ENCODE assay signal across 11 mouse cellular contexts in genomic region chr11:116491338-116491737, GRCm38 (mm10). TPM values are rescaled to one million over a fixed set of nuclear protein-coding genes. Genes with fewer than 3 reads are reported as not detected.
DNase-seq lines count a peak whose midpoint lies in the region; ATAC-seq and TF ChIP-seq lines count a peak whose summit lies in the region.
"Had no signal": no experiment of that assay in that cellular context is flagged by ENCODE, and none has a peak within 500 bp of the region (broad histone marks: within the 10 kb centered on the region; RNA-seq: fewer than 3 reads in every experiment).

No protein-coding gene starts in this region.

- ATAC-seq in erythroblast, adult 5-6 weeks (replicated peaks; ENCODE audit: low FRiP score, poor library complexity, severe bottlenecking): no peak
- no peak for ATAC-seq in kidney, embryonic 16.5 days (ENCODE audit: low FRiP score, low TSS enrichment)
- no peak for ATAC-seq in liver, embryonic 15.5 days (ENCODE audit: insufficient read depth)

- H3K4me1 ChIP-seq in erythroblast, embryonic 14.5 days (ENCODE audit: control insufficient read depth): peaks cover 38% of the 10 kb centered on the region
- peaks cover 17% of the 10 kb centered on the region for H3K4me1 ChIP-seq in kidney, embryonic 16.5 days (ENCODE audit: insufficient read depth, low read length)
- peaks cover 4% of the 10 kb centered on the region; the same call in 1 of the 2 replicates for H3K4me1 ChIP-seq in kidney, adult 2 months (ENCODE audit: control insufficient read depth, insufficient read depth, low read length)
- peaks cover 26% of the 10 kb centered on the region for H3K4me1 ChIP-seq in embryonic facial prominence, embryonic 10.5 days
- H3K4me1 ChIP-seq in liver, embryonic 15.5 days (replicated peaks): peaks cover 36% of the 10 kb centered on the region

- H3K4me2 ChIP-seq in kidney, embryonic 16.5 days (replicated peaks; ENCODE audit: low read depth, low read length): peak overlapping the region; percentile 75
- H3K4me2 ChIP-seq in liver, embryonic 15.5 days: peak overlapping the region; percentile 99; the same call in 1 of the 2 replicates

- H3K9me3 ChIP-seq in erythroblast, embryonic 14.5 days (ENCODE audit: control insufficient read depth, low read length): peaks cover 6% of the 10 kb centered on the region; the same call in 1 of the 2 replicates
- peaks cover 3% of the 10 kb centered on the region; the same call in 1 of the 2 replicates for H3K9me3 ChIP-seq in kidney, embryonic 16.5 days (ENCODE audit: low read length)
- 0 out of 2 replicates have a peak, but pooled peaks cover 2% of the 10 kb centered on the region for H3K9me3 ChIP-seq in embryonic facial prominence, embryonic 10.5 days
- no peaks in the 10 kb centered on the region for H3K9me3 ChIP-seq in liver, embryonic 15.5 days (replicated peaks)

- 74% methylated on average over 6 of the region's 6 CpGs for WGBS in kidney, embryonic 16.5 days
- 64% methylated on average over 6 of the region's 6 CpGs for WGBS in kidney, adult 2 months
- WGBS in embryonic facial prominence, embryonic 10.5 days: 70% methylated on average over 6 of the region's 6 CpGs
- WGBS in liver, embryonic 15.5 days (ENCODE audit: insufficient replicate concordance): 55% methylated on average over 6 of the region's 6 CpGs

- no peak for DNase-seq in kidney, adult 2 months
- no peak for DNase-seq in embryonic facial prominence, embryonic 10.5 days (ENCODE audit: low spot score)
- no peak for DNase-seq in urinary bladder, postnatal 36 days (ENCODE audit: low spot score in 2 of 2)
- DNase-seq in urinary bladder, adult 18-20 months (ENCODE audit: low spot score in 2 of 2): no peak
- DNase-seq: B cell, adult 2 months had no signal

- H3K9ac ChIP-seq in kidney, embryonic 16.5 days (replicated peaks; ENCODE audit: low read length): no peak overlapping the region
- peak overlapping the region; percentile 91; the same call in 1 of the 2 replicates for H3K9ac ChIP-seq in liver, embryonic 15.5 days

- H3K36me3 ChIP-seq in erythroblast, embryonic 14.5 days (ENCODE audit: control insufficient read depth): peaks cover 13% of the 10 kb centered on the region
- peaks cover 13% of the 10 kb centered on the region for H3K36me3 ChIP-seq in kidney, embryonic 16.5 days (ENCODE audit: insufficient read depth, low read length)
- H3K36me3 ChIP-seq in kidney, adult 2 months (ENCODE audit: control insufficient read depth, insufficient read depth, low read length): peaks cover 2% of the 10 kb centered on the region; the same call in 1 of the 2 replicates
- H3K36me3 ChIP-seq in embryonic facial prominence, embryonic 10.5 days (replicated peaks): peaks cover 25% of the 10 kb centered on the region
- H3K36me3 ChIP-seq in liver, embryonic 15.5 days (replicated peaks): peaks cover 14% of the 10 kb centered on the region

- no peak for TF ChIP-seq CTCF in kidney, adult 2 months (conservative IDR thresholded peaks at IDR 0.05; ENCODE audit: insufficient read depth, insufficient read length, low read depth, low read length)

- H3K27ac ChIP-seq in kidney, embryonic 16.5 days (ENCODE audit: low read length): no peak overlapping the region
- no peak overlapping the region for H3K27ac ChIP-seq in kidney, adult 2 months (ENCODE audit: insufficient read depth, low read depth, low read length)
- peak overlapping the region; percentile 97; the same call in 1 of the 2 replicates for H3K27ac ChIP-seq in embryonic facial prominence, embryonic 10.5 days (replicated peaks)
- no peak overlapping the region for H3K27ac ChIP-seq in liver, embryonic 15.5 days (replicated peaks)

- TF ChIP-seq POLR2A in kidney, adult 2 months (IDR thresholded peaks at IDR 0.05; ENCODE audit: low read depth, low read length): no peak

- no peaks in the 10 kb centered on the region for H3K27me3 ChIP-seq in erythroblast, embryonic 14.5 days (ENCODE audit: control insufficient read depth)
- no peaks in the 10 kb centered on the region for H3K27me3 ChIP-seq in kidney, embryonic 16.5 days (ENCODE audit: insufficient read depth, low read length)
- H3K27me3 ChIP-seq in kidney, adult 2 months (replicated peaks; ENCODE audit: control insufficient read depth, insufficient read depth, low read length): no peaks in the 10 kb centered on the region
- no peaks in the 10 kb centered on the region for H3K27me3 ChIP-seq in embryonic facial prominence, embryonic 10.5 days (replicated peaks; ENCODE audit: low read depth, poor library complexity, severe bottlenecking)
- no peaks in the 10 kb centered on the region for H3K27me3 ChIP-seq in liver, embryonic 15.5 days

- H3K4me3 ChIP-seq in erythroblast, embryonic 14.5 days (replicated peaks): peak overlapping the region; percentile 86
- no peak overlapping the region; the same call in 1 of the 2 replicates for H3K4me3 ChIP-seq in kidney, embryonic 16.5 days (ENCODE audit: low read length)
- H3K4me3 ChIP-seq in kidney, adult 2 months (ENCODE audit: insufficient read depth, low read depth, low read length): no peak overlapping the region
- H3K4me3 ChIP-seq in embryonic facial prominence, embryonic 10.5 days: peak overlapping the region; percentile 78
- H3K4me3 ChIP-seq in liver, embryonic 15.5 days (replicated peaks): no peak overlapping the region

RNA-seq across cellular contexts. Expression of gene Prpsap1, which starts 2.7 kb away (rescaled TPM):
- polyA plus RNA-seq in erythroblast, embryonic 14.5 days (2012): 1.2 and 1.4 TPM in 2 replicates
- total RNA-seq in erythroblast, adult 5-6 weeks (2015; ENCODE audit: low replicate concordance): 9.8 and 11.1 TPM in 2 replicates
- total RNA-seq in erythroblast, adult 5-6 weeks (2017; ENCODE audit: low replicate concordance): 9.2 and 14.1 TPM in 2 replicates
- polyA plus RNA-seq in kidney, embryonic 16.5 days (2015; fragmentation: Nextera tagmentation; extraction: Ambion mirVana): 217 and 226 TPM in 2 replicates
- polyA plus RNA-seq in kidney, adult 2 months (2012; rRNA removed): 87.5 and 91.1 TPM in 2 replicates
- polyA plus RNA-seq in embryonic facial prominence, embryonic 10.5 days (2016; fragmentation: Nextera tagmentation; extraction: Ambion mirVana): 233 and 242 TPM in 2 replicates
- 45.1 and 49.0 TPM in 2 replicates for polyA plus RNA-seq in liver, embryonic 15.5 days (2015; fragmentation: Nextera tagmentation; extraction: Ambion mirVana)

RNA-seq across cellular contexts. Expression of gene Qrich2, which starts 25.3 kb away (rescaled TPM):
- 0.01 TPM in 1 of 2 replicates, not detected in the other for polyA plus RNA-seq in erythroblast, embryonic 14.5 days (2012)
- total RNA-seq in erythroblast, adult 5-6 weeks (2015; ENCODE audit: low replicate concordance): not detected in 2 replicates
- total RNA-seq in erythroblast, adult 5-6 weeks (2017; ENCODE audit: low replicate concordance): 0.17 TPM in 1 of 2 replicates, not detected in the other
- 0.15 and 0.32 TPM in 2 replicates for polyA plus RNA-seq in kidney, embryonic 16.5 days (2015; fragmentation: Nextera tagmentation; extraction: Ambion mirVana)
- 0.08 and 0.24 TPM in 2 replicates for polyA plus RNA-seq in kidney, adult 2 months (2012; rRNA removed)
- polyA plus RNA-seq in embryonic facial prominence, embryonic 10.5 days (2016; fragmentation: Nextera tagmentation; extraction: Ambion mirVana): 0.23 and 0.44 TPM in 2 replicates
- not detected in 2 replicates for polyA plus RNA-seq in liver, embryonic 15.5 days (2015; fragmentation: Nextera tagmentation; extraction: Ambion mirVana)
- total RNA-seq: granulocyte monocyte progenitor cell, adult 5-6 weeks; layer of hippocampus, postnatal 25 days had no signal

RNA-seq across cellular contexts. Expression of gene Sphk1, which starts 39.4 kb away (rescaled TPM):
- 13.6 and 14.3 TPM in 2 replicates for polyA plus RNA-seq in erythroblast, embryonic 14.5 days (2012)
- total RNA-seq in erythroblast, adult 5-6 weeks (2015; ENCODE audit: low replicate concordance): 14.2 and 15.9 TPM in 2 replicates
- total RNA-seq in erythroblast, adult 5-6 weeks (2017; ENCODE audit: low replicate concordance): 45.3 and 46.3 TPM in 2 replicates
- 5.8 and 5.9 TPM in 2 replicates for polyA plus RNA-seq in kidney, embryonic 16.5 days (2015; fragmentation: Nextera tagmentation; extraction: Ambion mirVana)
- polyA plus RNA-seq in kidney, adult 2 months (2012; rRNA removed): 9.9 and 12.0 TPM in 2 replicates
- polyA plus RNA-seq in embryonic facial prominence, embryonic 10.5 days (2016; fragmentation: Nextera tagmentation; extraction: Ambion mirVana): 5.9 and 6.5 TPM in 2 replicates
- 28.8 and 32.7 TPM in 2 replicates for polyA plus RNA-seq in liver, embryonic 15.5 days (2015; fragmentation: Nextera tagmentation; extraction: Ambion mirVana)
- total RNA-seq: granulocyte monocyte progenitor cell, adult 5-6 weeks had no signal

RNA-seq across cellular contexts. Expression of gene Ubald2, which starts 57.4 kb away (rescaled TPM):
- 377 and 469 TPM in 2 replicates for polyA plus RNA-seq in erythroblast, embryonic 14.5 days (2012)
- 46.6 and 59.0 TPM in 2 replicates for total RNA-seq in erythroblast, adult 5-6 weeks (2015; ENCODE audit: low replicate concordance)
- 27.0 and 41.7 TPM in 2 replicates for total RNA-seq in erythroblast, adult 5-6 weeks (2017; ENCODE audit: low replicate concordance)
- 51.2 and 51.4 TPM in 2 replicates for polyA plus RNA-seq in kidney, embryonic 16.5 days (2015; fragmentation: Nextera tagmentation; extraction: Ambion mirVana)
- polyA plus RNA-seq in kidney, adult 2 months (2012; rRNA removed): 195 and 211 TPM in 2 replicates
- 43.7 and 46.4 TPM in 2 replicates for polyA plus RNA-seq in embryonic facial prominence, embryonic 10.5 days (2016; fragmentation: Nextera tagmentation; extraction: Ambion mirVana)
- 33.1 and 33.9 TPM in 2 replicates for polyA plus RNA-seq in liver, embryonic 15.5 days (2015; fragmentation: Nextera tagmentation; extraction: Ambion mirVana)

Comparison
In these comparisons a context has a peak if more than half of its experiments do, and no peak if none do; other contexts are left out.
1. H3K4me3 ChIP-seq: peak in erythroblast, embryonic 14.5 days (single experiment) and embryonic facial prominence, embryonic 10.5 days (single experiment); none in kidney, embryonic 16.5 days (single experiment), kidney, adult 2 months (single experiment) and liver, embryonic 15.5 days (single experiment).
2. RNA of gene Prpsap1, which starts 2.7 kb away (polyA plus RNA-seq): 233 to 242 TPM in embryonic facial prominence, embryonic 10.5 days, 217 to 226 TPM in kidney, embryonic 16.5 days, 87.5 to 91.1 TPM in kidney, adult 2 months and 45.1 to 49.0 TPM in liver, embryonic 15.5 days; 1.2 to 1.4 TPM in erythroblast, embryonic 14.5 days; every median in the first group is over 10 times any median in the second.